Mouse (Mus musculus) cerebellum, adult 9-11 months (tissue): ENCODE data around the gene Tsc2.
A peak's percentile ranks its signal among the peaks of the same experiment; 100 is the strongest.

Experiments
- DNase-seq: peaks from one replicate; pipeline ENCODE4 v3.0.0; 2022

The Tsc2 gene

GRCm38 (mm10) chr17:24604557-24604956, 27.9 kb downstream of the Tsc2 start:
- no peak for DNase-seq

- DNase-seq, result no peak
Observed at GRCm38 (mm10) chr17:24603961-24604360, 28.5 kb downstream of the Tsc2 start.

- peak; percentile 60 for DNase-seq
Observed at GRCm38 (mm10) chr17:24600502-24600901, 31.9 kb downstream of the Tsc2 start.

GRCm38 (mm10) chr17:24597989-24598388, 34.4 kb downstream of the Tsc2 start:
- DNase-seq, result peak; percentile 50

GRCm38 (mm10) chr17:24596471-24597183, 35.8 kb downstream of the Tsc2 start:
- DNase-seq, result peak; percentile 95

GRCm38 (mm10) chr17:24596073-24596466, 36.4 kb downstream of the Tsc2 start:
- DNase-seq, result peak; percentile 50

GRCm38 (mm10) chr17:24595126-24596072, 37.0 kb downstream of the Tsc2 start:
- DNase-seq, result peak; percentile 83

GRCm38 (mm10) chr17:24593992-24594890, 38.2 kb downstream of the Tsc2 start:
- peak; percentile 61 for DNase-seq

GRCm38 (mm10) chr17:24593248-24593647, 39.2 kb downstream of the Tsc2 start:
- DNase-seq, result no peak

GRCm38 (mm10) chr17:24591695-24592094, 40.7 kb downstream of the Tsc2 start:
- no peak for DNase-seq

GRCm38 (mm10) chr17:24590943-24591342, 41.5 kb downstream of the Tsc2 start:
- peak; percentile 82 for DNase-seq

GRCm38 (mm10) chr17:24586532-24586931, 45.9 kb downstream of the Tsc2 start:
- DNase-seq, result no peak

- DNase-seq, result no peak
Observed at GRCm38 (mm10) chr17:24584520-24584919, 47.9 kb downstream of the Tsc2 start.

- no peak for DNase-seq
Observed at GRCm38 (mm10) chr17:24583599-24584460, 48.6 kb downstream of the Tsc2 start.

- no peak for DNase-seq
Observed at GRCm38 (mm10) chr17:24580287-24580686, 52.1 kb downstream of the Tsc2 start.

- DNase-seq, result no peak
Observed at GRCm38 (mm10) chr17:24579532-24579931, 52.9 kb downstream of the Tsc2 start.

- no peak for DNase-seq
Observed at GRCm38 (mm10) chr17:24573811-24574210, 58.6 kb downstream of the Tsc2 start.

GRCm38 (mm10) chr17:24572651-24573245, 59.7 kb downstream of the Tsc2 start:
- no peak for DNase-seq

- DNase-seq, result no peak
Observed at GRCm38 (mm10) chr17:24569837-24570236, 62.6 kb downstream of the Tsc2 start.

GRCm38 (mm10) chr17:24567034-24567779, 65.2 kb downstream of the Tsc2 start:
- DNase-seq, result no peak

- DNase-seq, result no peak
Observed at GRCm38 (mm10) chr17:24565792-24566191, 66.6 kb downstream of the Tsc2 start.
